34 mouse cellular contexts compared by ENCODE assay signal in the genomic region with DNA sequence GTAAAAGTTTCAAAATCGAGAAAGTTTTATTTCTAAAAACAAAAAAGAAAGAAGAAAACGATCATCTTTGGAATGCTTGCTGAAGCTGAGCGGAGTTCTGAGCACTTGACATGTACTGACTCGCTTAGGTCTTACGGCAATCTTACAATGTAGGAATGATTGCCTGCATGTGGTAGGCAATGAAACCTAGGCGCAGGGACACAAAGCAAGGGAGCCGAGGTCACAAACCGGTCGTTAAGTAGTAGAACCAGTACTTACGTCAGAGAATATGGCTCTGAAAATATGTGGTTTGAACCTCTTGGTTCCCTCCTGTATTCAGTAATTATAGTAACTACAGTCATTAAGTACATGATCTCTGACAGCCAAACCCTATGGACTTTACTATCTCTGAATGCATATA.
"Had no signal": no experiment of that assay in that cellular context is flagged by ENCODE, and none has a peak within 500 bp of the region (broad histone marks: within the 10 kb centered on the region; RNA-seq: fewer than 3 reads in every experiment).

No protein-coding gene starts in this region.

- H3K9ac ChIP-seq: heart, embryonic 12.5 days; heart, embryonic 13.5 days; heart, embryonic 15.5 days; hindbrain, embryonic 12.5 days; hindbrain, embryonic 13.5 days; hindbrain, embryonic 14.5 days; hindbrain, embryonic 15.5 days; intestine, embryonic 15.5 days; kidney, embryonic 15.5 days had no signal

- DNase-seq: heart, postnatal 10 days; heart, postnatal 14 days; heart, postnatal 36 days; heart, postnatal 4 days; kidney, adult 11 months; kidney, adult 18-20 months; kidney, adult 2 months; kidney, adult 8-10 months; kidney, adult 9 months; kidney, postnatal 10 days; kidney, postnatal 14 days; kidney, postnatal 25 days; kidney, postnatal 36 days; kidney, postnatal 4 days; layer of hippocampus, adult 9-11 months; layer of hippocampus, postnatal 36 days had no signal

- H3K36me3 ChIP-seq: heart, embryonic 12.5 days; heart, embryonic 13.5 days; heart, embryonic 15.5 days; hindbrain, embryonic 10.5 days; hindbrain, embryonic 12.5 days; hindbrain, embryonic 13.5 days; hindbrain, embryonic 15.5 days; intestine, embryonic 15.5 days; kidney, embryonic 15.5 days had no signal

- ATAC-seq: hindbrain, embryonic 16.5 days; hindbrain, postnatal 0 days; inflammation-experienced regulatory T-cells, adult 6 months; intestine, embryonic 15.5 days; intestine, embryonic 16.5 days; intestine, postnatal 0 days had no signal

- H3K27ac ChIP-seq: heart, embryonic 13.5 days; heart, embryonic 15.5 days; hindbrain, embryonic 10.5 days; hindbrain, embryonic 12.5 days; hindbrain, embryonic 13.5 days; hindbrain, embryonic 14.5 days; hindbrain, embryonic 15.5 days; hindbrain, postnatal 0 days; intestine, embryonic 15.5 days; kidney, embryonic 15.5 days; kidney, postnatal 0 days; layer of hippocampus, adult 2 months; left cerebral cortex, adult 2 months had no signal

- H3K4me2 ChIP-seq: heart, embryonic 12.5 days; heart, embryonic 13.5 days; heart, embryonic 15.5 days; hindbrain, embryonic 12.5 days; hindbrain, embryonic 13.5 days; hindbrain, embryonic 14.5 days; hindbrain, embryonic 15.5 days; intestine, embryonic 15.5 days; kidney, embryonic 15.5 days had no signal

- H3K4me1 ChIP-seq: hindbrain, embryonic 10.5 days; hindbrain, embryonic 12.5 days; hindbrain, embryonic 13.5 days; hindbrain, embryonic 15.5 days; kidney, embryonic 15.5 days had no signal

- H3K9me3 ChIP-seq: heart, embryonic 13.5 days; heart, embryonic 15.5 days; hindbrain, embryonic 10.5 days; hindbrain, embryonic 12.5 days; hindbrain, embryonic 13.5 days; hindbrain, embryonic 15.5 days; intestine, embryonic 15.5 days; kidney, embryonic 15.5 days had no signal

- H3K27me3 ChIP-seq: heart, embryonic 12.5 days; heart, embryonic 13.5 days; heart, embryonic 15.5 days; hindbrain, embryonic 12.5 days; hindbrain, embryonic 13.5 days; hindbrain, embryonic 15.5 days; intestine, embryonic 15.5 days; kidney, embryonic 15.5 days had no signal

- H3K4me3 ChIP-seq: heart, embryonic 12.5 days; heart, embryonic 13.5 days; heart, embryonic 15.5 days; hindbrain, embryonic 10.5 days; hindbrain, embryonic 12.5 days; hindbrain, embryonic 13.5 days; hindbrain, embryonic 15.5 days; intestine, embryonic 15.5 days; kidney, embryonic 15.5 days; layer of hippocampus, adult 2 months; left cerebral cortex, adult 2 months had no signal
